28 mouse cellular contexts compared by ENCODE assay signal in genomic region chr2:104489851-104490250, GRCm38 (mm10). TPM values are rescaled to one million over a fixed set of nuclear protein-coding genes. Genes with fewer than 3 reads are reported as not detected.
DNase-seq lines count a peak whose midpoint lies in the region; ATAC-seq and TF ChIP-seq lines count a peak whose summit lies in the region.
"Had no signal": no experiment of that assay in that cellular context is flagged by ENCODE, and none has a peak within 500 bp of the region (broad histone marks: within the 10 kb centered on the region; RNA-seq: fewer than 3 reads in every experiment).

No protein-coding gene starts in this region.

- no peak overlapping the region for H3K9ac ChIP-seq in heart, embryonic 11.5 days (ENCODE audit: low read depth, low read length)
- H3K9ac ChIP-seq in heart, embryonic 15.5 days: no peak overlapping the region
- H3K9ac ChIP-seq: embryonic facial prominence, embryonic 13.5 days; forebrain, embryonic 12.5 days; forebrain, embryonic 15.5 days; heart, embryonic 13.5 days; hindbrain, embryonic 14.5 days had no signal

- H3K4me2 ChIP-seq in heart, embryonic 11.5 days: peak overlapping the region; percentile 4; the same call in 1 of the 2 replicates
- H3K4me2 ChIP-seq in heart, embryonic 15.5 days: peak overlapping the region; percentile 47; the same call in 1 of the 2 replicates
- H3K4me2 ChIP-seq: embryonic facial prominence, embryonic 13.5 days; forebrain, embryonic 12.5 days; forebrain, embryonic 15.5 days; hindbrain, embryonic 14.5 days had no signal

- H3K27me3 ChIP-seq in heart, embryonic 11.5 days (ENCODE audit: control insufficient read depth, insufficient read depth, low read length): no peaks in the 10 kb centered on the region
- H3K27me3 ChIP-seq in heart, embryonic 15.5 days: no peaks in the 10 kb centered on the region
- H3K27me3 ChIP-seq: embryonic facial prominence, embryonic 13.5 days; forebrain, embryonic 12.5 days; forebrain, embryonic 15.5 days; heart, embryonic 13.5 days had no signal

- no peaks in the 10 kb centered on the region for H3K9me3 ChIP-seq in heart, embryonic 11.5 days (replicated peaks; ENCODE audit: control insufficient read depth, low read length)
- H3K9me3 ChIP-seq in heart, embryonic 15.5 days (replicated peaks): no peaks in the 10 kb centered on the region
- H3K9me3 ChIP-seq: embryonic facial prominence, embryonic 10.5 days; embryonic facial prominence, embryonic 13.5 days; forebrain, embryonic 12.5 days; forebrain, embryonic 15.5 days; heart, embryonic 13.5 days had no signal

- intact Hi-C loops in gastrocnemius, adult 2 months (cut with DNase I): loop anchor here (5.0 to 10.0 kb wide), 2 partner anchors 353 to 695 kb away; partner anchors contain the start of gene Caprin1
- intact Hi-C loops in heart, postnatal 25 days (cut with DNase I): loop anchor here (10.0 kb wide), 2 partner anchors 455 to 695 kb away; partner anchors contain the start of gene Caprin1
- intact Hi-C loops in heart, postnatal 10 days (cut with DNase I): no loop called here

- peak overlapping the region; percentile 100 for H3K27ac ChIP-seq in gastrocnemius, adult 2 months
- H3K27ac ChIP-seq in heart, embryonic 11.5 days (ENCODE audit: low read depth, low read length): no peak overlapping the region
- no peak overlapping the region for H3K27ac ChIP-seq in heart, embryonic 15.5 days
- H3K27ac ChIP-seq: embryonic facial prominence, embryonic 10.5 days; embryonic facial prominence, embryonic 13.5 days; forebrain, embryonic 12.5 days; forebrain, embryonic 15.5 days; heart, embryonic 13.5 days; hindbrain, embryonic 14.5 days; hindbrain, postnatal 0 days had no signal

- peaks cover 4% of the 10 kb centered on the region; the same call in 1 of the 2 replicates for H3K4me1 ChIP-seq in heart, embryonic 11.5 days (ENCODE audit: control insufficient read depth, insufficient read depth, low read length)
- peaks cover 28% of the 10 kb centered on the region for H3K4me1 ChIP-seq in heart, embryonic 15.5 days (replicated peaks)

- WGBS in heart, embryonic 11.5 days (ENCODE audit: insufficient replicate concordance): 77% methylated on average over 2 of the region's 2 CpGs
- WGBS in heart, embryonic 15.5 days: 68% methylated on average over 2 of the region's 2 CpGs

- TF ChIP-seq CTCF in gastrocnemius, adult 2 months (IDR thresholded peaks at IDR 0.05): no peak

- H3K4me3 ChIP-seq in gastrocnemius, adult 2 months: peak overlapping the region; percentile 100
- H3K4me3 ChIP-seq in heart, embryonic 11.5 days (ENCODE audit: low read depth, low read length): no peak overlapping the region
- H3K4me3 ChIP-seq in heart, embryonic 15.5 days: no peak overlapping the region
- H3K4me3 ChIP-seq: embryonic facial prominence, embryonic 10.5 days; embryonic facial prominence, embryonic 13.5 days; erythroblast, embryonic 14.5 days; forebrain, embryonic 12.5 days; forebrain, embryonic 15.5 days had no signal

- DNase-seq in gastrocnemius, adult 2 months: no peak
- no peak for DNase-seq in gastrocnemius, postnatal 10 days
- DNase-seq in heart, postnatal 25 days (ENCODE audit: low spot score): no peak
- no peak for DNase-seq in heart, postnatal 10 days
- DNase-seq: adrenal gland, adult 8-10 months; adrenal gland, postnatal 25 days; cerebellum, adult 11-12 months; cerebellum, adult 8-10 months; cerebellum, postnatal 10 days; cerebellum, postnatal 36 days; embryo, embryonic 11 days; gastrocnemius, postnatal 14 days; heart, postnatal 4 days; kidney, adult 18-20 months; kidney, adult 9 months had no signal

- no peaks in the 10 kb centered on the region for H3K36me3 ChIP-seq in heart, embryonic 11.5 days (ENCODE audit: control insufficient read depth, insufficient read depth, low read length)
- H3K36me3 ChIP-seq in heart, embryonic 15.5 days: no peaks in the 10 kb centered on the region
- H3K36me3 ChIP-seq: embryonic facial prominence, embryonic 10.5 days; embryonic facial prominence, embryonic 13.5 days; forebrain, embryonic 12.5 days; forebrain, embryonic 15.5 days; heart, embryonic 13.5 days had no signal

- ATAC-seq in heart, embryonic 11.5 days (replicated peaks; ENCODE audit: insufficient number of reproducible peaks, low FRiP score, low TSS enrichment): no peak
- ATAC-seq in heart, embryonic 15.5 days (replicated peaks; ENCODE audit: insufficient number of reproducible peaks, insufficient read depth, low FRiP score, low read depth): no peak
- ATAC-seq: activated CD4-positive, CD25-positive, alpha-beta regulatory T cell, adult 4 months; forebrain, embryonic 15.5 days; hindbrain, postnatal 0 days; inflammation-experienced regulatory T-cells, adult 6 months; intestine, embryonic 16.5 days had no signal

RNA-seq across cellular contexts. Expression of gene Hipk3, which starts 4.4 kb away (rescaled TPM):
- 100 to 1,000 TPM; 228 to 267 TPM for total RNA-seq in gastrocnemius, adult 2 months (2021)
- total RNA-seq in gastrocnemius, postnatal 10 days (2021): 100 to 1,000 TPM; 147 to 152 TPM
- 48.1 and 61.9 TPM in 2 replicates for polyA plus RNA-seq in heart, embryonic 11.5 days (2014; fragmentation: Nextera tagmentation; extraction: Ambion mirVana)
- total RNA-seq in heart, postnatal 25 days (2021): 100 to 1,000 TPM; 202 to 215 TPM
- polyA plus RNA-seq in heart, embryonic 15.5 days (2015; fragmentation: Nextera tagmentation; extraction: Ambion mirVana): 34.5 and 36.9 TPM in 2 replicates
- 100 to 1,000 TPM; 194 to 211 TPM for total RNA-seq in heart, postnatal 10 days (2021)
